Mouse (Mus musculus) bone marrow, adult 2 months (tissue): Measurements from ENCODE around the gene Tbk1. TPM values are rescaled to one million over a fixed set of nuclear protein-coding genes. Genes with fewer than 3 reads are reported as not detected.
A peak's percentile ranks its signal among the peaks of the same experiment; 100 is the strongest.

ENCODE experiments used
- H3K27ac ChIP-seq: fragments of 200-500 bp; 2 replicates; pipeline ENCODE4 v1.5.1; 2012; ENCODE audit warnings: low read depth, mild to moderate bottlenecking, control low read depth, inconsistent platforms, low read length; ENCODE audit not compliant: control insufficient read depth, poor library complexity, insufficient read depth
- H3K4me1 ChIP-seq: fragments of 200-500 bp; 2 replicates; pipeline ENCODE4 v1.6.1; 2011; ENCODE audit warnings: low read length; ENCODE audit not compliant: control insufficient read depth, insufficient read depth
- H3K4me3 ChIP-seq: fragments of 200-500 bp; replicated peaks from 2 replicates; pipeline ENCODE3; 2011; ENCODE audit warnings: mild to moderate bottlenecking, low read depth, low read length, control low read depth; ENCODE audit not compliant: control insufficient read depth
- CTCF ChIP-seq: fragments of 200-500 bp; IDR thresholded peaks from 2 replicates; pipeline ENCODE4 v1.5.1; 2011; ENCODE audit warnings: low read length, control low read depth; ENCODE audit not compliant: control insufficient read depth, insufficient read depth
- POLR2A ChIP-seq: fragments of 200-500 bp; IDR thresholded peaks from 2 replicates; pipeline ENCODE4 v1.6.1; 2011; ENCODE audit warnings: low read depth, mild to moderate bottlenecking, control low read depth, low read length, borderline replicate concordance; ENCODE audit not compliant: control insufficient read depth
- WGBS: fragments of 180-500 bp; shearing (Covaris S2); methylation state at CpG from one replicate; pipeline ENCODE4 v1.1.7; 2018; 5-methylcytosine and 5-hydroxymethylcytosine counted together
- polyA plus RNA-seq: library from polyadenylated mRNA; stranded (reverse); fragments of >200 nt; gene quantifications from 2 replicates; pipeline ENCODE4 v1.2.4, GENCODE M21; 2011; ENCODE audit warnings: low replicate concordance; ENCODE audit not compliant: missing spikeins, insufficient read depth, insufficient read length

The Tbk1 gene
- polyA plus RNA-seq, 1 experiment: 31.3 TPM

GRCm38 (mm10) chr10:121527114-121527513 is 59.5 kb downstream of the Tbk1 start:
- Histone ChIP-seq H3K4me1 (no peaks in the 10 kb centered on the region), H3K4me3 (no peak overlapping the region), H3K27ac (no peak overlapping the region)
- no peak for TF ChIP-seq POLR2A
- no peak for TF ChIP-seq CTCF
- WGBS: 79% methylated on average over 6 of the region's 6 CpGs

GRCm38 (mm10) chr10:121520923-121521585 is 65.5 kb downstream of the Tbk1 start:
- 78% methylated on average over 12 of the region's 12 CpGs for WGBS
- TF ChIP-seq POLR2A: no peak
- no peak for TF ChIP-seq CTCF
- Histone ChIP-seq H3K27ac (no peak overlapping the region), H3K4me3 (no peak overlapping the region), H3K4me1 (no peaks in the 10 kb centered on the region)

DNA sequence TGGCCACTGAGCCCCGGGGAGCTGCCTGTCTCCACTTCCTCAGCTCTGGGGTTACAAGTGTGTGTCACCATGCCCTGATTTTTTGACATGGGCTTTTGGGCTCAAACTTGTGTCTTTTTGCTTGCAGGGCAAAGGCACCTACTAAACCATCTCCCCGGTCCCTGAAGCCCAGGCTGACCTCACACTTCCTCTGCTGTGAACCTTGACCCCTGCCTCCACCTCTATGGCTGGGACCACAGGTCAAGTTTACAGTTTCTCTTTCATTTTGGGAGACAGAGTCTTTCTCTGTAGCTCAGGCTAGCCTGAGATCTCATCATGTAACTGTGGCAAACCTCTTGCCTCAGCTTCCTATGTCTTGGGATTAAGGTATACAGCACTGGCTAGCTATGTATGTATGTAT is 66.9 kb downstream of the Tbk1 start:
- WGBS: 20% methylated on average over 2 of the region's 2 CpGs

GRCm38 (mm10) chr10:121516008-121516600 is 70.5 kb downstream of the Tbk1 start:
- H3K27ac ChIP-seq: no peak overlapping the region
- WGBS: 22% methylated on average over 18 of the region's 18 CpGs
- no peaks in the 10 kb centered on the region for H3K4me1 ChIP-seq

More for the DNA sequence above, 66.9 kb downstream of the Tbk1 start:
- H3K4me1 ChIP-seq: no peaks in the 10 kb centered on the region
- TF ChIP-seq CTCF: no peak
- no peak for TF ChIP-seq POLR2A
- no peak overlapping the region for H3K4me3 ChIP-seq
- no peak overlapping the region for H3K27ac ChIP-seq

DNA sequence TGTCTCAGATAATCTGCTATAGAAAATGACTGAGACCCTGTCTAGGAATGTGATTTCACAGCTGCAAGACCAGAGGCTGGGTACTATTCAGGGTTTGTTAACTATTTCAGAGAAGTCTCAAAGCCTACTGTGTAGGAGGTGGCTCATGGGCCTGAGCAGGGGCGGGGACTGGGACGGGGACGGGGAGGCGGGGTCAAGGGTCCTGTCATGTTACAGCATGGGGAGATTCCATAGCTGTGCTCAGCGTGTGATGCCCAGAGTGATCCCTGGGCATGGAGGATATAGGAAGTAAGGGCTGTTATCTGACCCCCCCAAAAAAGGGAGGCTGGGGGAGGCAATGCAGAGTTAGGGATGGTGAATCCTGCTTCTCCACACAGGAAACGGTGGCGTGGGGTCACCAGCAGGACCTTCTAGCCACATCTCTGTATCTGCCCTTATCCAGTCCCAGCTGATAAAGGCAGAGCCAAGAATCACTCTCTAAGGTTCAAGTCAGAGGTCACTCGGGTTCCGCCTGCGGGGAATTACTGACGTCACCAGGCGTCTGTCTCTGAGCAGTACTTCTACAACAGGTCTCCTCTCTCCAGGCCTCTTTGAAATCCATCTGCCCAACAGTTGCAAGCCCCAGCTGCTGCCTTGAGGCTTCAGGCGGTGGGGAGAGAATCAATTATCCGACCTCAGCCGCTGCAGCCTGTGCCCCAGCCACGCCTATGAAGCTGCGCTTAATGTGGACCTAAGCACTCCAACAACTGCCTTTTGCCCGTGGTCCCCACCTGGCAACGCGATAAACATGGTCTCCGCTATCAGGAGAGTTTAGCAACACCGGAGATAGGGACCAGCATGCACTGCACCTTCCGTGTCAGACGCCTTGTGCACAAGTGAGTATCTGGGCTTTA is 76.6 kb downstream of the Tbk1 start:
- no peak overlapping the region for H3K27ac ChIP-seq
- TF ChIP-seq POLR2A (no peak), CTCF (no peak)
- 74% methylated on average over 24 of the region's 24 CpGs for WGBS
- peaks cover 6% of the 10 kb centered on the region; the same call in 1 of the 2 replicates for H3K4me1 ChIP-seq
- H3K4me3 ChIP-seq: no peak overlapping the region

More at GRCm38 (mm10) chr10:121516008-121516600, 70.5 kb downstream of the Tbk1 start:
- no peak overlapping the region for H3K4me3 ChIP-seq
- TF ChIP-seq CTCF (peak; percentile 94), POLR2A (no peak)

DNA sequence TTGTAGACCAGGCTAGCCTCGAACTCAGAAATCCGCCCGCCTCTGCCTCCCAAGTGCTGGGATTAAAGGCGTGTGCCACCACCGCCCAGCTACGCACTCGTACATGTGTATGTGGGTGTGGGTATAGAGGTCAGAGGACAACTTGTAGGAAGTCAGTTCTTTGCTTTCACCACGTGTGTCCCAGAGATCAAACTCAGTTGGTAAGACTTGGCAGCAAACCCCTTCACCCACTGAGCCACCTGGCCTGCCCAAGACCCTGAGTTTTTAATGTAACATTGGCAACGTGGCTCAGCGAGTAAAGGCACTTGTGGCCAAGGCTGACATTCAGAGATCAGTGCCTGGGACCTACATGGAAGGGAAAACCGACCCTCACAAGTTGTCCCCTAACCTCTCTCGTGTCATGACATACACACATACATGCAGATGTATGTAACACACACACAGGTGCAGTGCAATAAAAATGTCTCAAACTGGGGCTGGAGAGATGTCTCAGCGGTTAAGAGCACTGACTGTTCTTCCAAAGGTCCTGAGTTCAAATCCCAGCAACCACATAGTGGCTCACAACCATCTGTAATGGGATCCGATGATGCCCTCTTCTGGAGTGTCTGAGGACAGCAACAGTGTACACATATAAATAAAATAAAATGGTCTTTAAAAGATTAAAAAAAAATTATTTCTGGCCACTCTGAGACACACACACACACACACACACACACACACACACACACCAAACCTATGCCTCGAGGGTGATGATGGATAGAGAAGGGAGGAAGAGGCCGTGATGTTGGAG is 78.6 kb downstream of the Tbk1 start:
- TF ChIP-seq CTCF (no peak), POLR2A (no peak)
- peak overlapping the region; percentile 22; the same call in 1 of the 2 replicates for H3K27ac ChIP-seq
- peaks cover 6% of the 10 kb centered on the region; the same call in 1 of the 2 replicates for H3K4me1 ChIP-seq
- no peak overlapping the region for H3K4me3 ChIP-seq
- 69% methylated on average over 16 of the region's 16 CpGs for WGBS

GRCm38 (mm10) chr10:121506731-121507583 is 79.6 kb downstream of the Tbk1 start:
- H3K27ac ChIP-seq: peak overlapping the region; percentile 3; the same call in 1 of the 2 replicates

More at GRCm38 (mm10) chr10:121506731-121507583, 79.6 kb downstream of the Tbk1 start:
- WGBS: 25% methylated on average over 29 of the region's 29 CpGs
- TF ChIP-seq POLR2A (no peak), CTCF (no peak)
- Histone ChIP-seq H3K4me1 (peaks cover 6% of the 10 kb centered on the region; the same call in 1 of the 2 replicates), H3K4me3 (no peak overlapping the region)
